Mouse (Mus musculus) neural tube, embryonic 11.5 days (tissue): Measurements from ENCODE around the gene Olfr315. TPM values are rescaled to one million over a fixed set of nuclear protein-coding genes. Genes with fewer than 3 reads are reported as not detected.
"Not testable (repeated sequence)": the region's sequence is repeated elsewhere in the genome, so short reads cannot be mapped to it uniquely, and the experiment has no call there.

Experiments
- ATAC-seq: fragments of 200-750 bp; cut with Nextera tagmentation; 2 replicates; pipeline ENCODE4 v1.8.0; 2017; ENCODE audit warnings: moderate number of reproducible peaks, mild to moderate bottlenecking, moderate TSS enrichment, moderate library complexity; ENCODE audit not compliant: insufficient read depth, low FRiP score, low TSS enrichment
- DNase-seq: peaks from one replicate; pipeline ENCODE4 v3.0.0-alpha.2; 2015; ENCODE audit warnings: low spot score
- H3K27ac ChIP-seq: fragments of 300-500 bp; sonication (generic); 2 replicates; pipeline ENCODE4 v1.5.1; 2014; ENCODE audit warnings: low read depth, mild to moderate bottlenecking, low read length
- H3K27me3 ChIP-seq: fragments of 300-500 bp; sonication (generic); 2 replicates; pipeline ENCODE4 v1.6.1; 2014; ENCODE audit warnings: mild to moderate bottlenecking, low read length, mixed read lengths; ENCODE audit not compliant: control insufficient read depth, insufficient read depth
- H3K36me3 ChIP-seq: fragments of 300-500 bp; sonication (generic); 2 replicates; pipeline ENCODE4 v1.6.1; 2014; ENCODE audit warnings: mild to moderate bottlenecking, low read length, moderate library complexity, mixed read lengths; ENCODE audit not compliant: control insufficient read depth, insufficient read depth
- H3K4me1 ChIP-seq: fragments of 300-500 bp; sonication (generic); 2 replicates; pipeline ENCODE4 v1.6.1; 2014; ENCODE audit warnings: low read length, mixed read lengths; ENCODE audit not compliant: control insufficient read depth, insufficient read depth
- H3K4me2 ChIP-seq: fragments of 300-500 bp; sonication (generic); 2 replicates; pipeline ENCODE4 v1.6.1; 2014; ENCODE audit warnings: low read depth, mild to moderate bottlenecking, moderate library complexity
- H3K4me3 ChIP-seq: fragments of 300-500 bp; sonication (generic); 2 replicates; pipeline ENCODE4 v1.5.1; 2014; ENCODE audit warnings: low read depth, low read length
- H3K9ac ChIP-seq: fragments of 300-500 bp; sonication (generic); 2 replicates; pipeline ENCODE4 v1.6.1; 2014; ENCODE audit warnings: mild to moderate bottlenecking, low read length
- H3K9me3 ChIP-seq: fragments of 300-500 bp; sonication (generic); 2 replicates; pipeline ENCODE4 v1.6.1; 2016; ENCODE audit warnings: low read length; ENCODE audit not compliant: control insufficient read depth
- WGBS: fragments of 180-500 bp; shearing (Covaris S2); extraction: QIAGEN DNeasy Blood & Tissue Kit; methylation state at CpG from one replicate; pipeline ENCODE4 v1.1.7; 2014; 5-methylcytosine and 5-hydroxymethylcytosine counted together
- polyA plus RNA-seq: library from polyadenylated mRNA; unstranded; fragments of >200 nt; fragmentation: Nextera tagmentation; extraction: Ambion mirVana; gene quantifications from 2 replicates; pipeline ENCODE4 v1.2.1, GENCODE M21; 2014

Olfr315 gene
- not detected in 2 replicates for polyA plus RNA-seq

DNA sequence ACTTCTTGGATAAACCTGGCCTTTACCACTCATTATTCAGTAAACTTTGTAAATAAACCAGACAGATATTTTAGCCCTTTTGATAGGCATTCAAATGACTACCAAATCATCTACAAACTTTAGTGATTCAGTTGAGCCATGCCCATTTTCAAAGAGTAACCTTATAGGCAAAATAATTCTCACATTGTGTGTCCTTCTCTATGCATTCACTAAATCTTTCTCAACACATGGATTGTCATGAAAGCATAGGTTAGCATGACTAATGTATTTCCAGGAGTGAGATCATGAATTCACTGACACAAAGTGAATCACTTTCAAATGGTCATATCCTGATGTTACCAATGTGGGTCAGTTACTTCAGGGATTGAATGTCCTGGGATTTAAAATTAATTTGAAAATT is at the start of gene Olfr315:
Olfr315 (plus strand) TSS at position 301 of the 400 bp plus-strand sequence.
- Histone ChIP-seq H3K4me3 (no peak within 1 kb of the TSS), H3K4me1 (no peaks in the 10 kb centered on the region), H3K9me3 (no peaks in the 10 kb centered on the region), H3K36me3 (no peaks in the 10 kb centered on the region), H3K4me2 (no peak within 1 kb of the TSS), H3K9ac (no peak within 1 kb of the TSS), H3K27me3 (no peaks in the 10 kb centered on the region), H3K27ac (no peak within 1 kb of the TSS)
- ATAC-seq (no peak), DNase-seq (no peak)

DNA sequence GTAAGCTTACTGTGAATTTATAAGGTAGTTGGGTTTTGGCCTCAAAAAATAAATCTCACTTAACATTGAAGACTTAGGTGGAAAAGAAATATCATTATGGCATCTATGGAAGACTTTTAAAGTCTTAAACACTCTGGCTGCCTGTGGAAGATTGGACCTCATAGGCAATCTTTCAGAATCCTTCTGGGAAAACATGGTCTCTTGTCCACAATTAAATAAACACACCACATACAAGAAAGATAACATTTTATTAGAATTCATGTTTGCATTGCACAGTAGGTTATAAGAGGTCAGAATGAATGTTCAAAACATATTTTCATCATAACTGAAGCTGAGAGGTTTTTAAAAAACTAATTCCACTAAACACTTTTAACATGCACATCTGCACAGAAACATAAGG is 49.1 kb upstream of the Olfr315 start, which contains the start of gene Olfr318:
Olfr318 (minus strand) TSS at position 101 of the 400 bp plus-strand sequence.
- no peak within 1 kb of the TSS for H3K9ac ChIP-seq
- H3K9me3 ChIP-seq: no peaks in the 10 kb centered on the region
- H3K4me2 ChIP-seq: no peak within 1 kb of the TSS
- no peaks in the 10 kb centered on the region for H3K27me3 ChIP-seq
- no peaks in the 10 kb centered on the region for H3K36me3 ChIP-seq
- ATAC-seq: no peak
- no peak for DNase-seq
- H3K4me3 ChIP-seq: no peak within 1 kb of the TSS
- H3K27ac ChIP-seq: no peak within 1 kb of the TSS
- no peaks in the 10 kb centered on the region for H3K4me1 ChIP-seq

DNA sequence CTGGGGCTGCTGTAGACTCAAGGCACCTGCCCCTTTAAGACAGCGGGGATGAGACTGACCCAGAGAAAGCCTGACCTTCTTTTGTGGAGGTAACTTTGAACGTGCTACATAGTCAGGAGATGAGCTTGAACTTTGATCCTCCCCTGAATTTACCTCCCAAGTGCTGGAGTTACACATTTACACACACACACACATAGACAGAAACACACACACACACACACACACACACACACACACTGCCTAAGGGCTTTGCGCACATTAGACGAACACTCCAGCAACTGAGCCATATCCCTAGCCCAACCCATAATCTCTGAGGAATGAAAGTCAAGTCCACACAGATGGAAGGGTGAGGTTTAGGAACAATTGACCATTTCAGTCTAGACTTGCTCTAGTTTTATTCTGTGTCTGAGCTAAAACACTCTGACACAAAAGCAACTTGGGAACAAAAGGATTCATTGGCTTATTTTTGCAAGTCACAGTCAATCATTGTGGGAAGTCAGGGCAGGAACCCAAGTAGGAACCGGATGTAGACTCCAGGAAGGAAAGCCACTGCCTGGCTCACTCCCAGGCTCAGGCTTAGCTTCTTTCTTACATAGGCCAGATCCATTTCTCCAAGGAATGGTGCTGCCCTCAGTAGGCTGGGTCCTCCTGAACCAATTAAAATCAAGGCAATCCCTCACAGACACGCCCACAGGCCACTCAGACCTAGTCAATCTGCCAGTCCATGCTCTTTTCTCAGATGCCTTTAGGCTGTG is 44.9 kb upstream of the Olfr315 start:
- not testable (repeated sequence) for H3K4me1 ChIP-seq, H3K27ac ChIP-seq, H3K27me3 ChIP-seq, H3K9me3 ChIP-seq, H3K9ac ChIP-seq, DNase-seq, H3K4me2 ChIP-seq, ATAC-seq, H3K4me3 ChIP-seq, H3K36me3 ChIP-seq
- WGBS: 76% methylated on average over 6 of the region's 6 CpGs

DNA sequence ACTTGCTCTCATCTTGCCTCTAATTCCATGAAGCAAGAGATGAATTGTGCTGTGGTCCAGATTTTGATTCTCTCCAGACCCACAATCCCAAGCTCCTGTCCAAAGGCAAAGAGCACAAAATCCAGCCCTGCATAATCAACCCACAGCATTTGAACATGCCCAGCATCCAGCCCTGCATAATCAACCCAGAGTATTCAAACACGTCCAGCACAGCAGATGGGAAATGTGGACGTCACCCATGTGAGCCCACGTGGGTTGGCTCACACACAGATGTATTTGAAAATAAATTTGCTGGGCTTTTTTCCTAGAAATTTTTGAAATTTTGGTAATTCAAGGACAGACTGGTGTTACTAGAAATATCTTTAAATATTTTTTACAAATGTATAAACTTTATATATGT is 39.6 kb upstream of the Olfr315 start:
- DNase-seq (no peak), ATAC-seq (no peak)
- H3K4me1 ChIP-seq: no peaks in the 10 kb centered on the region
- H3K9me3 ChIP-seq: no peaks in the 10 kb centered on the region
- H3K9ac ChIP-seq: no peak overlapping the region
- no peaks in the 10 kb centered on the region for H3K36me3 ChIP-seq
- H3K27me3 ChIP-seq: no peaks in the 10 kb centered on the region
- no peak overlapping the region for H3K4me3 ChIP-seq
- no peak overlapping the region for H3K27ac ChIP-seq
- H3K4me2 ChIP-seq: no peak overlapping the region
- 59% methylated on average over 3 of the region's 3 CpGs for whole genome bisulfite sequencing

DNA sequence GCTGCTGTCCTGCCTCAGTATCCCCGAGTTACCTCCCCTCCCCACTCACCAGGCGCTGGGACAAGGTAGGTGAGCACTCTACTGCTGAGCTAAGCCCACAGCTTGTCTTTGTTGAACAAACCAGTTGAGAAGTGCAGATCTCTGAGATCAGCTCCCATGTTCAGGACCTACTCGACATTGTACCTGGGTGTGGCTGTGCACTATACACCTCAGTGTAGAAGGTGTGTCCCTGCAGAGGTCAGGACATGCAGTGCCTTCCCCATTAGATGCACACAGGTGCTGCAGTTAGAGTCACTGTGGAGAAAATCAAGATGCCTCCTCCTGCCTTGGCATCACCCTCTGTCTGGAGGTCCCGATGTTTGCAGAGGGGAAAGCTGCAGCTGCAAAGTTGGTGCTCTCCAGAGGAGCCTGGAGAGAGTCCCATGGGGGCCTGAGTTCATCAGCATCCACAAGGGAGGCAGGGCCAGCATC is 34.2 kb upstream of the Olfr315 start, which contains the start of gene Olfr317:
Olfr317 (minus strand) TSS at position 421 of the 471 bp plus-strand sequence.
- Histone ChIP-seq H3K4me3 (no peak within 1 kb of the TSS), H3K27ac (no peak within 1 kb of the TSS), H3K9me3 (no peaks in the 10 kb centered on the region), H3K9ac (no peak within 1 kb of the TSS), H3K4me2 (no peak within 1 kb of the TSS), H3K4me1 (no peaks in the 10 kb centered on the region), H3K27me3 (no peaks in the 10 kb centered on the region), H3K36me3 (no peaks in the 10 kb centered on the region)
- DNase-seq: no peak
- 70% methylated on average over 4 of the region's 4 CpGs for WGBS
- no peak for ATAC-seq

DNA sequence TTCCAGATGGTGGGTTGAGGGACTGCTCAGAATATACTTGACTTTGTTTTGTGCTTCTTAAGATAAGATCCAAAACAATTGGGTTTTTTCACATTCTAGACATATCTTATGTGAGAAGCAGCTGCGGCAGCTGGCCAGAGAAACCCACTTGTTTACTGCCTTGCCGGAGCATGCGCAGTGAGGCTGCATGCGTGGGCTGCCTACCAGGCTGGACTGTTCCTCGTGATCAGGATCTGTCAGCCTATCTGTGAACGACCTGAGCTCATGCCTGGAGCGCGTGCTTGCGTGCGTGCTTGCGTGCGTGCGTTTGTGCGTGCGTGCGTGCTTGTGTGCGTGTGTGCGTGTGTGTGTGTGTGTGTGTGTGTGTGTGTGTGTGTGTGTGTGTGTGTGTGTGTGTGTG is 21.9 kb upstream of the Olfr315 start:
- ATAC-seq, H3K9me3 ChIP-seq, H3K4me2 ChIP-seq, H3K36me3 ChIP-seq, H3K27me3 ChIP-seq, H3K4me3 ChIP-seq, H3K27ac ChIP-seq, H3K9ac ChIP-seq, DNase-seq, H3K4me1 ChIP-seq: not testable (repeated sequence)
- 90% methylated on average over 18 of the region's 18 CpGs for WGBS

DNA sequence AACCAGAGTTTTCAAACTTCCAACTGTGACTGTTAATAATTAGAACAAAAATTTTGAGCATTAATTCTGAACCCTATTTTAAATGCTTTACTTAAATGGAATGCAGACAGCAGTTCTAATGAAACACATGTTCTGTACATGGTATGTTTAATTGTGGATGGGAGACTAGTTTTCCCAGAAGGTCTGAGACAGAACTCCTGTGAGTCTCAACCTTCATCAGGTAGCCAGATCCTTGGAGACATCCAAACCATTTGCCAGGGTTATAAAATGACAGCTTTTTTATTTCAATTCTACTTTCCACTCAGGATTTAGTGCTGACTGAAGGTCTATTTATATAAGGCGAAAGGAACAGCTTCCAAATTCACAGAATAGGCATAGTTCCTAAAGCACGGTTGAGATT is 20.6 kb upstream of the Olfr315 start, which contains the start of gene Olfr316:
Olfr316 (plus strand) TSS at position 301 of the 400 bp plus-strand sequence.
- Histone ChIP-seq H3K9ac (no peak within 1 kb of the TSS), H3K4me2 (no peak within 1 kb of the TSS), H3K36me3 (no peaks in the 10 kb centered on the region), H3K27ac (no peak within 1 kb of the TSS), H3K4me1 (no peaks in the 10 kb centered on the region), H3K27me3 (no peaks in the 10 kb centered on the region), H3K9me3 (no peaks in the 10 kb centered on the region), H3K4me3 (no peak within 1 kb of the TSS)
- ATAC-seq (no peak), DNase-seq (no peak)
- 92% methylated on average over 2 of the region's 2 CpGs for WGBS

DNA sequence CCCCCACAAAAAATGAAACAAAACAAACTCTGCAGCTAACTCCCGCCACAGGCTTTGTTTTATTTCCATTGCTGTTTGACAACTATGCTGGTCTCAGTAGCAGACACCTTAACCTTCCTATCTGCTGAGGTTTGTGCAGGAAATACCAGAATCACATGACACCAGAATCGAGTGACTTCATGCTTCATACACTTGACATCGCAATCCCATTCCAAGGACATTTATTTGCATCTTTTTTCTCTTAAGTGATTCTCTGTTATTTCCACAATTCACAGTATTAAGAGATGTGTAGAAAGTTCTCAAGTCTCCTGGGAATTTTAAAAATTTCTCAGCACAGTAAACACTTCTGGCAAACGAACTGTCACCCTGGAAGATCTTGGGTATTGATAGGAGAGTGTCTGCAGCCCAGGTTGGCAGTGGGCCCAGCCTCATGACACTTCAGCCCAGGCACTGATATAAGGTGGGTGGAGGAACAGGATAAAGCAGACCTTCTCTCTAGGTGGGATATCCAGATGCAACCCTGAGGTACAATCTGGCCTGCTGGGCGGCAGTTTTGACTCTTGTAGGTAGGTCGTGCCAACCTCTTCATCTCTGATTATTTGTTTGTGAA is 9.6 kb downstream of the Olfr315 start, which contains the start of gene Olfr314:
Olfr314 (plus strand) TSS at position 473 of the 610 bp plus-strand sequence.
- DNase-seq (no peak), ATAC-seq (no peak)
- no peaks in the 10 kb centered on the region for H3K36me3 ChIP-seq
- no peak within 1 kb of the TSS for H3K27ac ChIP-seq
- H3K9ac ChIP-seq: no peak within 1 kb of the TSS
- H3K4me2 ChIP-seq: no peak within 1 kb of the TSS
- H3K4me1 ChIP-seq: no peaks in the 10 kb centered on the region
- H3K4me3 ChIP-seq: no peak within 1 kb of the TSS
- H3K9me3 ChIP-seq: no peaks in the 10 kb centered on the region
- H3K27me3 ChIP-seq: no peaks in the 10 kb centered on the region
- WGBS: 86% methylated on average over 6 of the region's 6 CpGs

DNA sequence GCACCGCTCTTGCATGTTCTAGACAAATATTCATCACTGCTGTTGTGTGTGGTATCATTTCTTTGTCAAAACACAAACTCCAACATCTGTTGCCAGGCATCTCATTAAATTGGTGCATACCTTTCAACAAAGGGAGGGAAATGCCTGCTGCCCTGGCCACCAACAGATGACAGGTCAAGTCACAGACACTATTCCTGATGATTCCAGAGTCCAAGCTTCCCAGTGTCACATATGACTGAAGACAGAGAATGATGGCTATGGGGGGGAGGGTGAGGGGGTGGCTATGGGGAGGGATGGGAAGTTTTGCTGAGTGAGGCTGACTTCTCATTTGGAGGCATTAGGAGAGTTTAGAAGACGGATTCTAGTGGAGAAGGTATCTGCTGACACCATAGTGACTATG is 11.2 kb downstream of the Olfr315 start:
- Histone ChIP-seq H3K9me3 (no peaks in the 10 kb centered on the region), H3K4me1 (no peaks in the 10 kb centered on the region), H3K4me3 (no peak overlapping the region), H3K9ac (no peak overlapping the region), H3K36me3 (no peaks in the 10 kb centered on the region), H3K4me2 (no peak overlapping the region), H3K27ac (no peak overlapping the region), H3K27me3 (no peaks in the 10 kb centered on the region)
- ATAC-seq (no peak), DNase-seq (no peak)
- 89% methylated on average over 2 of the region's 2 CpGs for WGBS
